Mouse (Mus musculus) erythroblast, embryonic 14.5 days (primary cell): ENCODE data around the gene Slc19a2.
"Not testable (repeated sequence)": the region's sequence is repeated elsewhere in the genome, so short reads cannot be mapped to it uniquely, and the experiment has no call there.

ENCODE experiments used
- GATA1 ChIP-seq: IDR thresholded peaks from 2 replicates; pipeline ENCODE4 v1.6.1; 2012; ENCODE audit warnings: low read length, inconsistent platforms, mixed read lengths
- TAL1 ChIP-seq: IDR thresholded peaks from 3 replicates; pipeline ENCODE4 v1.6.1; 2012; ENCODE audit warnings: low read length, inconsistent platforms, mixed read lengths

GRCm38 (mm10) chr1:164231937-164232570 is 16.8 kb upstream of the Slc19a2 start:
- not testable (repeated sequence) for TF ChIP-seq TAL1, GATA1
